Mouse (Mus musculus) gastrocnemius, adult 2 months (tissue): ENCODE measurements around the gene Sema6c. TPM values are rescaled to one million over a fixed set of nuclear protein-coding genes. Genes with fewer than 3 reads are reported as not detected.
A peak's percentile ranks its signal among the peaks of the same experiment; 100 is the strongest.
"Not testable (repeated sequence)": the region's sequence is repeated elsewhere in the genome, so short reads cannot be mapped to it uniquely, and the experiment has no call there.

ENCODE experiments used
- DNase-seq: peaks from one replicate; pipeline ENCODE4 v3.0.0; 2022
- H3K27ac ChIP-seq: fragments of 200-600 bp; 2 replicates; pipeline ENCODE4 v1.8.1; 2022; ENCODE audit warnings: mild to moderate bottlenecking
- H3K4me3 ChIP-seq: fragments of 200-600 bp; 2 replicates; pipeline ENCODE4 v1.8.1; 2022; ENCODE audit warnings: mild to moderate bottlenecking, moderate library complexity
- CTCF ChIP-seq: fragments of 200-600 bp; IDR thresholded peaks from 2 replicates; pipeline ENCODE4 v1.8.1; 2022; ENCODE audit warnings: antibody characterized with exemption, mild to moderate bottlenecking, moderate library complexity
- intact Hi-C: fragments of 180-260 bp; cut with DNase I; formaldehyde crosslinking; loops from one replicate; pipeline ENCODE4 v1.15.1; 2025
- long read RNA-seq, 2 experiments: library from polyadenylated mRNA; stranded (forward); transcript quantifications; one replicate each; pipeline ENCODE4 v2.0.0; 2021
- total RNA-seq, 2 experiments: library from RNA; stranded (reverse); gene quantifications; 2 replicates each; pipeline ENCODE4 v1.2.3; 2021

The Sema6c gene
- 100 to 1,000 TPM in 1 of 2 experiments, 10 to 100 TPM in 1; 83.4 to 105 TPM for total RNA-seq
- long read RNA-seq, experiment 1, full-length matches to known transcripts, result 70 of 214 reads
- long read RNA-seq, experiment 1, partial matches to known transcripts, result 35 of 214 reads
- long read RNA-seq, experiment 1, other reads (novel, unspliced or antisense), result 109 of 214 reads
- long read RNA-seq, experiment 2, full-length matches to known transcripts, result 40 of 152 reads
- long read RNA-seq, experiment 2, partial matches to known transcripts, result 40 of 152 reads
- long read RNA-seq, experiment 2, other reads (novel, unspliced or antisense), result 72 of 152 reads

DNA sequence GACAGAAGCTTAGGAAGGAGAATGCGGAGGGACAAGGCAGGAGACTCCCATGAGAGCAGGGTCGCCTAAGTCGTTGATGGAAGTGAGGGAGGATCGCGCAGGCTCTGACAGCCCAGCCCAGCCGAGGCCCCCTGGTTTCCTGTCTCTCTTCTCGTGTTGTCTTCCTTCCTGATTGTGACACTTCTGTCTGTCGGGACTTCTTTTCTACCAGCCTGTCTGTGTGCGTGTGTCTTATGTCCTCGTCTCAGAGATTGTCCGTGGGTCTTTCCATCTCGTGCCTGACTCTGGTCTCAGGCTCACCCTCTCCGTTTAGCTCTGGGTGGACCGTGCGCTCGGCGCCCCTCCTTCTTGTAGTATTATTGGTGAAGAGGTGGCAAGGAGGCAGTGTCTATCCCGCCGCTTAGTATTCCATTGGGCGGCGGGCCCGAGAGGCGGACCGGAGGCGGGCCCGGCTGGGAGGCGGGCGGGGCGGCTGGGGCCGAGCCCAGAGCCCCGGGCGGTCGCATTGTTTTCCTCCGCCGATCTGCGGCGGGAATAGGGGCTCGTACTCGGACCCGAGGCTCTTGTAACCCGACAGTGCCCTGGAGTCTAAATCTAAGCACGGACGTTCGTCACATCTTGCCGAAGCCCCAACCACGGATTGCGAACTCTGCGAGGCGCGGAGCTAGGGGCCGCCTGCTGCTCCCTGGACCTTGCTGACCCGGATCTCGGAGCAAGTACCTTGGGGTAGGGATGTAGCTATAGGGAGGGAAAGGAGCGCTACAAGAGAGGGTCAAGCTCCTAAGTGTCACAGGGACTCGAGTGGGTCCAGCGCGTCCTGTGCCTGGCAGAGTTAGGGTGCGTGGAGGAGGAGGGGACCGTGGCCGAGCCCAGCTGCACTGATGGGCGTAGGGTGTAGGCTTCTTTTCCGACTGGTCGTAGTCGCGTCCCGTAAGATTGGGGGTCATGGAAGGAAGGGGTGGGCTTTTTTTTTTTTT lies at the start of gene Sema6c:
Sema6c (plus strand) TSS at position 471 of the 977 bp plus-strand sequence.
- Histone ChIP-seq H3K4me3 (peak within 1 kb of the TSS; percentile 98), H3K27ac (peak within 1 kb of the TSS; percentile 94)
- peak; percentile 96 for DNase-seq
- intact Hi-C loops, result loop anchor here (5.0 kb wide), 1 partner anchor 57 kb away; the partner anchor contains the start of gene Gabpb2
- no peak for TF ChIP-seq CTCF

DNA sequence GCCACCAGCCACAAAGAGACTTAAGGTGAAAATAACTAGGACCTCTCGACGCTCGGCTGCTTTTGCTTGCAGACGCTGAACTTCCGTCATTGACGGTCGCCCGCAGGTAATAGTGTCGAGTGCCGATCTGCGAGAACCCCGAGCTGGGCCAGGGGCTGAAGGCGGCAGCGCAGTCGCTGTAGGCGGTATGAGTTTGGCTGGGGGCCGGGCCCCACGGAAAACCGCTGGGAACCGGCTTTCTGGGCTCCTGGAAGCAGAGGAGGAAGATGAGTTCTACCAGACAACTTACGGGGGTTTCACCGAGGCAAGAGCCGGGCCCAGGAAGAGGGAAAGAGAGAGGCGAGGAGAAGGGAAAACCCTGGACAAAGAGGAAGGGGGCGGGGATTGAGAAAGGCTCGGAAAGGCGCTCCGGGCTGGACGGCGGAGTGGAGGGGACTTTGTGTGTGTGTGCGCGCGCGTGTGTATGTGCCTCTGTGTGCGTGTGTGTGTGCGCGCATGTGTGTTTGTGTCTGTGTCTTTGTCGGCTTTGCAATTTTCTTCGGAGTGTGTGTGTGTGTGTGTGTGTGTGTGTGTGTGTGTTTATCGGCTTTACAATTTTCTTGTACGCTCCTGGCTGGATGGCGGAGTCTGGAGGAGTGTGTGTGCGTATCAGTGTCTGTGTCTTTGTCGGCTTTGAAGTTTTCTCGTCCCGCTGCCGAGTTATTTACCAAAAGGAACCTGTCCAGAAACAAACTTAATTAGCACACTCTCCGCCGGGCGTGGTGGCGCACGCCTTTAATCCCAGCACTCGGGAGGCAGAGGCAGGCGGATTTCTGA lies 49.1 kb upstream of the Sema6c start, which contains the start of gene Vps72:
Vps72 (plus strand) TSS at position 112 of the 816 bp plus-strand sequence.
- intact Hi-C loops, result no loop called here
- DNase-seq, result peak; percentile 93
- peak within 1 kb of the TSS; percentile 95 for H3K4me3 ChIP-seq
- no peak for TF ChIP-seq CTCF
- H3K27ac ChIP-seq, result peak within 1 kb of the TSS; percentile 97

DNA sequence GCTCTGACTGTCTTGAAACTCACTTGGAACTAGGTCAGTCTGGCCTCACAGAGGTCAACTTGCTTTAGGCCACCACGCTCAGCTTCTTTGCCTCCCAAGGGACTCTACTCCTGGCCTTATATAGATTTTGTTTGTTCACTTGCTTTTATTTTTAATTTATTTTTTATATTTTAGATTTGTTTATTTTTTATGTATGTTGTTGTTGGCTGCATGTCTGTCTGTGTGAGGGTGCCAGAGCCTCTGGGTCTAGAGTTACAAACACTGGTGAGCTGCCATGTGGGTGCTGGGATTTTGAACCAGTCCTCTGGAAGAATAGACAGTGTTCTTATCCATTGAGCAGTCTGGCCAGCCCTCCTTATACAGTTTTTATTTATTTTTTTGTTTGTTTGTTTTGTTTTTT lies 47.5 kb upstream of the Sema6c start:
- intact Hi-C loops, result no loop called here
- no peak for DNase-seq
- no peak for TF ChIP-seq CTCF
- Histone ChIP-seq H3K27ac (peak overlapping the region; percentile 97), H3K4me3 (peak overlapping the region; percentile 95)

DNA sequence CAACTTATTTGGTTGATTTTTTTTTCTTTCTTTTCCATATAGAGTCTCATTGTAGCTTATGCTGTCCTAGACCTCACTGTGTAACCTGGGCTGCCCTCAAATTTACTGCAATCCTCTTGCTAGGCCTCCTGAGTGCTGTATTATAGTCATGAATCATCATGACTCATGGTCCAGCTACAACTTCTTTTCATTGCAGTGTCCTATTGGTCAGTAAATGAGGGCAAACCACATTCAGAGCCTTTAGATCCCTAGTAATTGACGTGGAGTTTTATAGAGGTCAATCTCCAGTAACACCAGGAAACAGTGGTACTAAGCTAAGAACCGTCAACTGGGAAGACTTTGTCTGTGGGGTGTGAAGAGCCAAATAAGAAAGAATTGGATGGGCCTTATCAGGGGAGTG lies 42.5 kb upstream of the Sema6c start:
- Histone ChIP-seq H3K4me3 (no peak overlapping the region), H3K27ac (no peak overlapping the region)
- no peak for DNase-seq
- intact Hi-C loops, result no loop called here
- no peak for TF ChIP-seq CTCF

GRCm38 (mm10) chr3:95121580-95121979 lies 38.7 kb upstream of the Sema6c start:
- Histone ChIP-seq H3K27ac (peak overlapping the region; percentile 35; the same call in 1 of the 2 replicates), H3K4me3 (no peak overlapping the region)
- no peak for TF ChIP-seq CTCF
- no peak for DNase-seq
- intact Hi-C loops, result no loop called here

- H3K27ac ChIP-seq, result peak within 1 kb of the TSS; percentile 94
- intact Hi-C loops, result no loop called here
- peak; percentile 85 for DNase-seq
- peak within 1 kb of the TSS; percentile 65 for H3K4me3 ChIP-seq
- TF ChIP-seq CTCF, result peak; percentile 77
Observed at GRCm38 (mm10) chr3:95124246-95124645, 36.0 kb upstream of the Sema6c start, which contains the start of gene Tmod4. TSS of gene Tmod4 (plus strand) at chr3:95124476.

- H3K4me3 ChIP-seq, result peak overlapping the region; percentile 65
- peak overlapping the region; percentile 94 for H3K27ac ChIP-seq
- peak; percentile 92 for DNase-seq
- intact Hi-C loops, result no loop called here
- no peak for TF ChIP-seq CTCF
Observed at GRCm38 (mm10) chr3:95124972-95125371, 35.3 kb upstream of the Sema6c start.

GRCm38 (mm10) chr3:95129226-95129651 lies 31.0 kb upstream of the Sema6c start:
- DNase-seq, result peak; percentile 86

DNA sequence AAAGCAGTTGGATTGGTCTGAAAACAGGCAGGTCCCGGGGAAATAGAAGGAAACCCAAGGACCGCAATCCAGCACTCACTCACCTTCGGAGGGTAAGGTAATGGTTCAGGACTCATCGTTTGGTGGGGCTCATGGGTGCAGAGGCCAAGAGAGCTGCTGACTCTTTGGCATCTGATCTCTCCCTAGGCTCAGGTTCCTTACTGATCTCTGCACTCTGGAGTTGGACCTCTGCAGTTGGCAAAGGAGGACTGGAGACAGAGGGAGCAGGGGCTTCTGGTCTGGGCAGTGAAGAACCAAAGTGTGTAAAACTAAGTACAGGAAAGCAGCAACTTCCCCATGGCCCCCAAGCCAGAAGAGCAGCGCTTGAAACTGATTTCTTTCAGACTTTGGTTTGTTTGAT lies 30.2 kb upstream of the Sema6c start:
- peak overlapping the region; percentile 94 for H3K27ac ChIP-seq
- peak overlapping the region; percentile 65 for H3K4me3 ChIP-seq
- TF ChIP-seq CTCF, result no peak
- DNase-seq, result peak; percentile 77
- intact Hi-C loops, result no loop called here

More at GRCm38 (mm10) chr3:95129226-95129651, 31.0 kb upstream of the Sema6c start:
- H3K27ac ChIP-seq, result peak overlapping the region; percentile 94
- intact Hi-C loops, result no loop called here
- no peak for TF ChIP-seq CTCF
- peak overlapping the region; percentile 65 for H3K4me3 ChIP-seq

GRCm38 (mm10) chr3:95132389-95132788 lies 27.9 kb upstream of the Sema6c start:
- H3K27ac ChIP-seq, result peak overlapping the region; percentile 91; the same call in 1 of the 2 replicates
- peak; percentile 50 for TF ChIP-seq CTCF
- intact Hi-C loops, H3K4me3 ChIP-seq, DNase-seq: not testable (repeated sequence)

GRCm38 (mm10) chr3:95133176-95133575 lies 27.1 kb upstream of the Sema6c start:
- DNase-seq, result no peak
- intact Hi-C loops, result no loop called here
- H3K4me3 ChIP-seq, result peak overlapping the region; percentile 74
- TF ChIP-seq CTCF, result no peak
- peak overlapping the region; percentile 91 for H3K27ac ChIP-seq

DNA sequence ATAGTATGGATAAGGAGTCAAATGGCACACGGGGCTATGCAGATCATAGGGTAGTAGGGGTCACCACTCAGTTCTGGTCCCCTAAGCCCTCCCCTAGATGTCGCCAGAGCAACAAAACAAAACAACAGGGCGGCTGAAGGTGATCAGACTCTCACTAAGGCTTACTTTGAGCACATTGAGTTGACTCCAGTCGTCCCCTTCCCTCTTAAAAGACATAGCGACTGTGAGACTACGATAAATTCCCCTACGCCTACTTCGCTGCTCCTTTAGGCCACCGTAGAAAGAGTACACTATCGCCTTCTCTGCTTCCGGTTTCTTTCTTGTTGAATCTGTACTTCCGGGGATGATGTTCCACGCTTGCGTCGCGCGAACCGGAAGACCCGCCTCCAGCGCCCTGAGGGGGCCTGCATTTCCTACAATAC lies 26.6 kb upstream of the Sema6c start, which contains the start of the genes Scnm1 and Lysmd1:
Scnm1 (minus strand) TSS at position 332 of the 422 bp plus-strand sequence.
Lysmd1 (plus strand) TSS at position 409 of the 422 bp plus-strand sequence.
- intact Hi-C loops, result no loop called here
- TF ChIP-seq CTCF, result peak; percentile 30; the same call in 1 of the 2 replicates
- Histone ChIP-seq H3K27ac (peak within 1 kb of the TSS; percentile 91), H3K4me3 (peak within 1 kb of the TSS; percentile 74)
- peak; percentile 93 for DNase-seq

- intact Hi-C loops, DNase-seq, H3K27ac ChIP-seq: not testable (repeated sequence)
- H3K4me3 ChIP-seq, result peak overlapping the region; percentile 74
Observed at GRCm38 (mm10) chr3:95134133-95134532, 26.1 kb upstream of the Sema6c start.
